Comparison of ENCODE assay signal across 8 mouse cellular contexts in genomic region chr14:54253741-54254291, GRCm38 (mm10). TPM values are rescaled to one million over a fixed set of nuclear protein-coding genes. Genes with fewer than 3 reads are reported as not detected.
DNase-seq lines count a peak whose midpoint lies in the region; ATAC-seq and TF ChIP-seq lines count a peak whose summit lies in the region.

Dad1 (minus strand) TSS chr14:54254104.
Abhd4 (plus strand) TSS chr14:54254188.

- peak within 1 kb of the TSS; percentile 70 for H3K4me2 ChIP-seq in heart, embryonic 15.5 days
- H3K4me2 ChIP-seq in liver, embryonic 14.5 days (ENCODE audit: low read depth), result peak within 1 kb of the TSS; percentile 81
- peak within 1 kb of the TSS; percentile 79 for H3K4me2 ChIP-seq in neural tube, embryonic 11.5 days (ENCODE audit: low read depth)
- peak within 1 kb of the TSS; percentile 77 for H3K4me2 ChIP-seq in stomach, postnatal 0 days (replicated peaks; ENCODE audit: low read depth)

- peaks cover 53% of the 10 kb centered on the region for H3K4me1 ChIP-seq in forebrain, embryonic 10.5 days
- peaks cover 48% of the 10 kb centered on the region for H3K4me1 ChIP-seq in heart, embryonic 15.5 days (replicated peaks)
- H3K4me1 ChIP-seq in liver, embryonic 14.5 days (replicated peaks; ENCODE audit: control insufficient read depth in 2 of 2, insufficient read depth in 2 of 2, low read length in 1 of 2), result peaks cover 22 to 32% of the 10 kb centered on the region in 2 experiments
- peaks cover 19% of the 10 kb centered on the region for H3K4me1 ChIP-seq in neural tube, embryonic 11.5 days (ENCODE audit: control insufficient read depth, insufficient read depth, low read length)
- peaks cover 2% of the 10 kb centered on the region; the same call in 1 of the 2 replicates for H3K4me1 ChIP-seq in stomach, postnatal 0 days (replicated peaks; ENCODE audit: control insufficient read depth, insufficient read depth)

- no peaks in the 10 kb centered on the region for H3K9me3 ChIP-seq in forebrain, embryonic 10.5 days
- H3K9me3 ChIP-seq in heart, embryonic 15.5 days (replicated peaks), result no peaks in the 10 kb centered on the region
- no peaks in the 10 kb centered on the region for H3K9me3 ChIP-seq in liver, embryonic 14.5 days (ENCODE audit: control insufficient read depth, low read length)
- H3K9me3 ChIP-seq in neural tube, embryonic 11.5 days (ENCODE audit: control insufficient read depth, low read length), result no peaks in the 10 kb centered on the region
- H3K9me3 ChIP-seq in stomach, postnatal 0 days (ENCODE audit: control insufficient read depth, low read length), result no peaks in the 10 kb centered on the region

- WGBS in forebrain, embryonic 10.5 days, result under 1% methylated on average over 39 of the region's 39 CpGs
- under 1% methylated on average over 39 of the region's 39 CpGs for WGBS in heart, embryonic 15.5 days
- WGBS in liver, embryonic 14.5 days (ENCODE audit: insufficient replicate concordance), result under 1% methylated on average over 39 of the region's 39 CpGs
- under 1% methylated on average over 39 of the region's 39 CpGs for WGBS in neural tube, embryonic 11.5 days
- under 1% methylated on average over 39 of the region's 39 CpGs for WGBS in stomach, postnatal 0 days

- peak; percentile 100 for ATAC-seq in heart, embryonic 15.5 days (replicated peaks; ENCODE audit: insufficient number of reproducible peaks, insufficient read depth, low FRiP score, low read depth)
- ATAC-seq in liver, embryonic 14.5 days (ENCODE audit: insufficient read depth), result peak; percentile 99
- peak; percentile 99 for ATAC-seq in neural tube, embryonic 11.5 days (ENCODE audit: insufficient read depth, low FRiP score, low TSS enrichment)
- ATAC-seq in stomach, postnatal 0 days (ENCODE audit: low FRiP score, low TSS enrichment), result peak; percentile 100

- H3K9ac ChIP-seq in heart, embryonic 15.5 days, result peak within 1 kb of the TSS; percentile 83
- H3K9ac ChIP-seq in liver, embryonic 14.5 days (replicated peaks), result peak within 1 kb of the TSS; percentile 92
- H3K9ac ChIP-seq in neural tube, embryonic 11.5 days (ENCODE audit: low read length), result peak within 1 kb of the TSS; percentile 70
- peak within 1 kb of the TSS; percentile 82 for H3K9ac ChIP-seq in stomach, postnatal 0 days (ENCODE audit: low read length)

- H3K27me3 ChIP-seq in forebrain, embryonic 10.5 days (ENCODE audit: poor library complexity, severe bottlenecking), result peaks cover 7% of the 10 kb centered on the region; the same call in 1 of the 2 replicates
- no peaks in the 10 kb centered on the region for H3K27me3 ChIP-seq in heart, embryonic 15.5 days
- no peaks in the 10 kb centered on the region for H3K27me3 ChIP-seq in liver, embryonic 14.5 days (ENCODE audit: control insufficient read depth, insufficient read depth, low read length)
- H3K27me3 ChIP-seq in neural tube, embryonic 11.5 days (ENCODE audit: control insufficient read depth, insufficient read depth, low read length), result no peaks in the 10 kb centered on the region
- no peaks in the 10 kb centered on the region for H3K27me3 ChIP-seq in stomach, postnatal 0 days (ENCODE audit: control insufficient read depth, insufficient read depth, low read length)

- DNase-seq in CD8-positive naive resting alpha-beta T cell, adult 2 months (ENCODE audit: low read depth in 2 of 2, low spot score in 2 of 2), result peak; percentile 94 to 98
- peak; percentile 95 for DNase-seq in c-Kit-positive CD71-negative TER-119-negative erythroid progenitor cells, embryonic 14.5 days (ENCODE audit: low read depth)
- peak; percentile 96 for DNase-seq in forebrain, embryonic 10.5 days (ENCODE audit: extremely low spot score, low spot score)
- peak; percentile 97 to 98 for DNase-seq in kidney, postnatal 25 days
- peak; percentile 96 for DNase-seq in liver, embryonic 14.5 days (ENCODE audit: low read depth in 3 of 3, low spot score in 3 of 3)
- peak; percentile 98 for DNase-seq in neural tube, embryonic 11.5 days (ENCODE audit: low spot score)
- DNase-seq in stomach, postnatal 0 days (ENCODE audit: low spot score), result peak; percentile 98

- peak within 1 kb of the TSS; percentile 76 for H3K4me3 ChIP-seq in forebrain, embryonic 10.5 days
- H3K4me3 ChIP-seq in heart, embryonic 15.5 days, result peak within 1 kb of the TSS; percentile 93
- peak within 1 kb of the TSS; percentile 71 to 93 for H3K4me3 ChIP-seq in liver, embryonic 14.5 days (ENCODE audit: insufficient read depth in 1 of 2, low read depth in 2 of 2, low read length in 2 of 2)
- H3K4me3 ChIP-seq in neural tube, embryonic 11.5 days (ENCODE audit: low read depth, low read length), result peak within 1 kb of the TSS; percentile 69
- H3K4me3 ChIP-seq in stomach, postnatal 0 days (ENCODE audit: low read depth, low read length), result peak within 1 kb of the TSS; percentile 77

- H3K36me3 ChIP-seq in forebrain, embryonic 10.5 days (replicated peaks), result peaks cover 15% of the 10 kb centered on the region
- peaks cover 4% of the 10 kb centered on the region; the same call in 1 of the 2 replicates for H3K36me3 ChIP-seq in heart, embryonic 15.5 days
- no peaks in the 10 kb centered on the region for H3K36me3 ChIP-seq in liver, embryonic 14.5 days (replicated peaks; ENCODE audit: control insufficient read depth, insufficient read depth, low read depth)
- no peaks in the 10 kb centered on the region for H3K36me3 ChIP-seq in neural tube, embryonic 11.5 days (ENCODE audit: control insufficient read depth, insufficient read depth, low read length)
- H3K36me3 ChIP-seq in stomach, postnatal 0 days (ENCODE audit: control insufficient read depth, insufficient read depth, low read length), result 0 out of 2 replicates have a peak, but pooled peaks cover 4% of the 10 kb centered on the region

- no peak for TF ChIP-seq EP300 in liver, embryonic 14.5 days (IDR thresholded peaks at IDR 0.05; ENCODE audit: low read depth)
- no peak for TF ChIP-seq EP300 in stomach, postnatal 0 days (optimal IDR thresholded peaks at IDR 0.05)

- TF ChIP-seq CTCF in liver, embryonic 14.5 days (IDR thresholded peaks at IDR 0.05; ENCODE audit: low read depth), result peak; percentile 22; the same call in 1 of the 2 replicates
- peak; percentile 34 for TF ChIP-seq CTCF in stomach, postnatal 0 days (IDR thresholded peaks at IDR 0.05; ENCODE audit: low read depth)

- peak within 1 kb of the TSS; percentile 90 for H3K27ac ChIP-seq in forebrain, embryonic 10.5 days
- peak within 1 kb of the TSS; percentile 94 for H3K27ac ChIP-seq in heart, embryonic 15.5 days
- H3K27ac ChIP-seq in liver, embryonic 14.5 days, result peak within 1 kb of the TSS; percentile 91
- H3K27ac ChIP-seq in neural tube, embryonic 11.5 days (ENCODE audit: low read depth, low read length), result peak within 1 kb of the TSS; percentile 66
- H3K27ac ChIP-seq in stomach, postnatal 0 days (replicated peaks), result peak within 1 kb of the TSS; percentile 91

RNA-seq across cellular contexts. Expression of gene Dad1, which starts in this region (rescaled TPM):
- polyA plus RNA-seq in forebrain, embryonic 10.5 days (2016; fragmentation: Nextera tagmentation; extraction: Ambion mirVana), result 247 and 249 TPM in 2 replicates
- polyA plus RNA-seq in heart, embryonic 15.5 days (2015; fragmentation: Nextera tagmentation; extraction: Ambion mirVana), result 355 and 362 TPM in 2 replicates
- 133 and 145 TPM in 2 replicates for polyA plus RNA-seq in liver, embryonic 14.5 days (2012; rRNA removed)
- polyA plus RNA-seq in liver, embryonic 14.5 days (2014; fragmentation: Nextera tagmentation; extraction: Ambion mirVana), result 221 and 224 TPM in 2 replicates
- polyA plus RNA-seq in neural tube, embryonic 11.5 days (2014; fragmentation: Nextera tagmentation; extraction: Ambion mirVana), result 274 and 286 TPM in 2 replicates
- polyA plus RNA-seq in stomach, postnatal 0 days (2015; fragmentation: Nextera tagmentation; extraction: Ambion mirVana), result 397 and 433 TPM in 2 replicates

RNA-seq across cellular contexts. Expression of gene Abhd4, which starts in this region (rescaled TPM):
- 42.5 and 44.0 TPM in 2 replicates for polyA plus RNA-seq in forebrain, embryonic 10.5 days (2016; fragmentation: Nextera tagmentation; extraction: Ambion mirVana)
- 96.0 and 106 TPM in 2 replicates for polyA plus RNA-seq in heart, embryonic 15.5 days (2015; fragmentation: Nextera tagmentation; extraction: Ambion mirVana)
- 5.9 and 6.1 TPM in 2 replicates for polyA plus RNA-seq in liver, embryonic 14.5 days (2012; rRNA removed)
- polyA plus RNA-seq in liver, embryonic 14.5 days (2014; fragmentation: Nextera tagmentation; extraction: Ambion mirVana), result 14.9 and 18.3 TPM in 2 replicates
- 45.7 and 46.6 TPM in 2 replicates for polyA plus RNA-seq in neural tube, embryonic 11.5 days (2014; fragmentation: Nextera tagmentation; extraction: Ambion mirVana)
- polyA plus RNA-seq in stomach, postnatal 0 days (2015; fragmentation: Nextera tagmentation; extraction: Ambion mirVana), result 40.2 and 45.7 TPM in 2 replicates

Comparison
In these comparisons a context has a peak if more than half of its experiments do, and no peak if none do; other contexts are left out.
1. Peak in every context shown above with its lines: DNase-seq, ATAC-seq, H3K4me3 ChIP-seq and H3K27ac ChIP-seq.